Mouse (Mus musculus): ENCODE measurements around the gene CT030661.1.
A peak's percentile ranks its signal among the peaks of the same experiment; 100 is the strongest.
"Not testable (repeated sequence)": the region's sequence is repeated elsewhere in the genome, so short reads cannot be mapped to it uniquely, and the experiment has no call there.

The CT030661.1 gene

GRCm38 (mm10) chr17:22314730-22315226 is at the start of gene CT030661.1:
CT030661.1 (minus strand) TSS chr17:22314837.
- peak; percentile 92 for DNase-seq

- DNase-seq: no peak
Measured at GRCm38 (mm10) chr17:22363895-22364294, 49.3 kb upstream of the CT030661.1 start.

GRCm38 (mm10) chr17:22361101-22361781 is 46.6 kb upstream of the CT030661.1 start, which contains the start of the genes Zfp944 and Zfp758:
Zfp944 (minus strand) TSS chr17:22361400.
Zfp758 (plus strand) TSS chr17:22361453.
- peak; percentile 49 for DNase-seq

GRCm38 (mm10) chr17:22360572-22360971 is 45.9 kb upstream of the CT030661.1 start:
- no peak for DNase-seq

GRCm38 (mm10) chr17:22352794-22353193 is 38.2 kb upstream of the CT030661.1 start:
- no peak for DNase-seq

- not testable (repeated sequence) for DNase-seq
Measured at GRCm38 (mm10) chr17:22315247-22315646, 610 bp upstream of the CT030661.1 start.

- DNase-seq: not testable (repeated sequence)
Measured at GRCm38 (mm10) chr17:22314219-22314618, 418 bp downstream of the CT030661.1 start.

Measured in cerebellum, adult 8-10 months (tissue).